Mouse (Mus musculus): ENCODE data around the gene Suv39h2. TPM values are rescaled to one million over a fixed set of nuclear protein-coding genes. Genes with fewer than 3 reads are reported as not detected.

Suv39h2 gene
- polyA plus RNA-seq, 1 experiment from 2014 or later: 8.8 TPM

GRCm38 (mm10) chr2:3422548-3422947 is 52.3 kb downstream of the Suv39h2 start, which contains the start of gene Meig1:
Meig1 (minus strand) TSS chr2:3422648.
- Histone ChIP-seq H3K9me3 (replicated peaks) (no peaks in the 10 kb centered on the region), H3K4me1 (replicated peaks) (peaks cover 24% of the 10 kb centered on the region), H3K27me3 (peaks cover 13% of the 10 kb centered on the region; the same call in 1 of the 2 replicates), H3K4me2 (peak within 1 kb of the TSS; percentile 71), H3K27ac (peak within 1 kb of the TSS; percentile 12; the same call in 1 of the 2 replicates), H3K36me3 (no peaks in the 10 kb centered on the region), H3K9ac (peak within 1 kb of the TSS; percentile 66), H3K4me3 (replicated peaks) (peak within 1 kb of the TSS; percentile 70)
- no peak for DNase-seq
- WGBS (ENCODE audit: insufficient replicate concordance): 55% methylated on average over 3 of the region's 3 CpGs
- ATAC-seq (ENCODE audit: low read depth): no peak

- Histone ChIP-seq H3K36me3 (no peaks in the 10 kb centered on the region), H3K27me3 (peaks cover 18% of the 10 kb centered on the region), H3K9me3 (replicated peaks) (no peaks in the 10 kb centered on the region), H3K4me1 (replicated peaks) (peaks cover 21% of the 10 kb centered on the region), H3K4me3 (replicated peaks) (no peak overlapping the region), H3K9ac (no peak overlapping the region), H3K4me2 (no peak overlapping the region), H3K27ac (no peak overlapping the region)
- ATAC-seq (ENCODE audit: low read depth): no peak
- 66% methylated on average over 4 of the region's 4 CpGs for WGBS (ENCODE audit: insufficient replicate concordance)
- no peak for DNase-seq
These were observed 54.7 kb downstream of the Suv39h2 start for GRCm38 (mm10) chr2:3420157-3420556.

GRCm38 (mm10) chr2:3418883-3419431 is 55.9 kb downstream of the Suv39h2 start:
- ATAC-seq (ENCODE audit: low read depth): peak; percentile 83
- Histone ChIP-seq H3K27me3 (peaks cover 18% of the 10 kb centered on the region), H3K9me3 (replicated peaks) (no peaks in the 10 kb centered on the region), H3K9ac (peak overlapping the region; percentile 56; the same call in 1 of the 2 replicates), H3K4me1 (replicated peaks) (peaks cover 13% of the 10 kb centered on the region), H3K4me3 (replicated peaks) (peak overlapping the region; percentile 60), H3K27ac (no peak overlapping the region), H3K4me2 (peak overlapping the region; percentile 82), H3K36me3 (no peaks in the 10 kb centered on the region)
- WGBS (ENCODE audit: insufficient replicate concordance): 2% methylated on average over 38 of the region's 38 CpGs
- DNase-seq: peak; percentile 88

GRCm38 (mm10) chr2:3415676-3416075 is 59.2 kb downstream of the Suv39h2 start:
- Histone ChIP-seq H3K4me3 (replicated peaks) (no peak overlapping the region), H3K4me1 (replicated peaks) (peaks cover 13% of the 10 kb centered on the region), H3K27ac (no peak overlapping the region), H3K4me2 (no peak overlapping the region), H3K27me3 (peaks cover 18% of the 10 kb centered on the region), H3K36me3 (no peaks in the 10 kb centered on the region), H3K9me3 (replicated peaks) (no peaks in the 10 kb centered on the region), H3K9ac (no peak overlapping the region)
- DNase-seq (no peak), ATAC-seq (ENCODE audit: low read depth) (no peak)
- 56% methylated on average over 1 of the region's 1 CpGs for WGBS (ENCODE audit: insufficient replicate concordance)

- Histone ChIP-seq H3K4me3 (replicated peaks) (no peak overlapping the region), H3K27ac (no peak overlapping the region), H3K27me3 (peaks cover 18% of the 10 kb centered on the region), H3K36me3 (no peaks in the 10 kb centered on the region), H3K4me2 (no peak overlapping the region), H3K4me1 (replicated peaks) (peaks cover 9% of the 10 kb centered on the region), H3K9ac (no peak overlapping the region), H3K9me3 (replicated peaks) (no peaks in the 10 kb centered on the region)
- peak; percentile 42 for DNase-seq
- ATAC-seq (ENCODE audit: low read depth): no peak
- 30% methylated on average over 4 of the region's 4 CpGs for WGBS (ENCODE audit: insufficient replicate concordance)
These were observed 60.6 kb downstream of the Suv39h2 start for GRCm38 (mm10) chr2:3414241-3414640.

GRCm38 (mm10) chr2:3407756-3408155 is 67.1 kb downstream of the Suv39h2 start:
- DNase-seq: no peak
- Histone ChIP-seq H3K9me3 (replicated peaks) (no peaks in the 10 kb centered on the region), H3K27me3 (no peaks in the 10 kb centered on the region; the same call in 1 of the 2 replicates), H3K27ac (no peak overlapping the region), H3K4me1 (replicated peaks) (no peaks in the 10 kb centered on the region), H3K36me3 (no peaks in the 10 kb centered on the region), H3K9ac (no peak overlapping the region), H3K4me2 (no peak overlapping the region), H3K4me3 (replicated peaks) (no peak overlapping the region)
- WGBS (ENCODE audit: insufficient replicate concordance): 48% methylated on average over 7 of the region's 7 CpGs
- no peak for ATAC-seq (ENCODE audit: low read depth)

- WGBS (ENCODE audit: insufficient replicate concordance): 63% methylated on average over 4 of the region's 4 CpGs
- H3K27me3 ChIP-seq: no peaks in the 10 kb centered on the region
- H3K4me3 ChIP-seq (replicated peaks): no peak overlapping the region
- no peak overlapping the region for H3K4me2 ChIP-seq
- no peaks in the 10 kb centered on the region for H3K4me1 ChIP-seq (replicated peaks)
- no peak for DNase-seq
- ATAC-seq (ENCODE audit: low read depth): no peak
- no peak overlapping the region for H3K27ac ChIP-seq
- H3K9me3 ChIP-seq (replicated peaks): no peaks in the 10 kb centered on the region
- H3K9ac ChIP-seq: no peak overlapping the region
- no peaks in the 10 kb centered on the region for H3K36me3 ChIP-seq
These were observed 68.8 kb downstream of the Suv39h2 start for GRCm38 (mm10) chr2:3405981-3406380.

Other genes starting within 250 kb of the Suv39h2 start
- 19.7 and 21.2 TPM in 2 replicates for gene Nmt2, start 190.8 kb downstream of the Suv39h2 start, polyA plus RNA-seq (2015; fragmentation: Nextera tagmentation; extraction: Ambion mirVana)
- gene Rpp38, start 142.4 kb downstream of the Suv39h2 start, polyA plus RNA-seq (2015; fragmentation: Nextera tagmentation; extraction: Ambion mirVana): 15.6 and 19.1 TPM in 2 replicates
- gene Acbd7, start 138.9 kb downstream of the Suv39h2 start, polyA plus RNA-seq (2015; fragmentation: Nextera tagmentation; extraction: Ambion mirVana): 0.68 and 1.2 TPM in 2 replicates
- not detected in 2 replicates for gene Olah, start 77.8 kb downstream of the Suv39h2 start, polyA plus RNA-seq (2015; fragmentation: Nextera tagmentation; extraction: Ambion mirVana)
- gene Meig1, start 52.4 kb downstream of the Suv39h2 start, polyA plus RNA-seq (2015; fragmentation: Nextera tagmentation; extraction: Ambion mirVana): not detected in 2 replicates
- gene Dclre1c, start 50.9 kb downstream of the Suv39h2 start, polyA plus RNA-seq (2015; fragmentation: Nextera tagmentation; extraction: Ambion mirVana): 5.4 and 5.6 TPM in 2 replicates
- gene Gm45902, start 37.8 kb upstream of the Suv39h2 start, polyA plus RNA-seq (2015; fragmentation: Nextera tagmentation; extraction: Ambion mirVana): 1.8 and 2.1 TPM in 2 replicates
- gene Hspa14, start 37.8 kb upstream of the Suv39h2 start, polyA plus RNA-seq (2015; fragmentation: Nextera tagmentation; extraction: Ambion mirVana): 92.3 and 97.3 TPM in 2 replicates
- 0.12 and 0.15 TPM in 2 replicates for gene Cdnf, start 38.0 kb upstream of the Suv39h2 start, polyA plus RNA-seq (2015; fragmentation: Nextera tagmentation; extraction: Ambion mirVana)
- gene Fam107b, start 95.5 kb upstream of the Suv39h2 start, polyA plus RNA-seq (2015; fragmentation: Nextera tagmentation; extraction: Ambion mirVana): 13.4 and 21.0 TPM in 2 replicates